Mouse (Mus musculus): Measurements from ENCODE around the gene Cpeb3. TPM values are rescaled to one million over a fixed set of nuclear protein-coding genes. Genes with fewer than 3 reads are reported as not detected.

The Cpeb3 gene
- polyA plus RNA-seq, 1 experiment = 2.6 TPM

GRCm38 (mm10) chr19:37156770-37157336 lies 51.5 kb downstream of the Cpeb3 start:
- TF ChIP-seq MAX (IDR thresholded peaks at IDR 0.05; ENCODE audit: low read depth) = no peak

GRCm38 (mm10) chr19:37156040-37156439 lies 52.4 kb downstream of the Cpeb3 start:
- H3K36me3 ChIP-seq (ENCODE audit: control insufficient read depth, insufficient read depth) = no peaks in the 10 kb centered on the region
- TF ChIP-seq TCF3 (IDR thresholded peaks at IDR 0.05; ENCODE audit: insufficient read length, low read depth) (no peak), USF1 (IDR thresholded peaks at IDR 0.05; ENCODE audit: low read depth) (no peak), MYOD1 (IDR thresholded peaks at IDR 0.05; ENCODE audit: control insufficient read depth in 1 of 3, insufficient read length in 2 of 3, low read depth in 2 of 3) (no peak), REST (IDR thresholded peaks at IDR 0.05; ENCODE audit: insufficient read depth, insufficient read length) (no peak), POLR2A (IDR thresholded peaks at IDR 0.05; ENCODE audit: insufficient read length, low read depth) (no peak), SRF (IDR thresholded peaks at IDR 0.05; ENCODE audit: control insufficient read depth, insufficient read length, low read depth) (no peak), MYOG (IDR thresholded peaks at IDR 0.05; ENCODE audit: control insufficient read depth in 1 of 3, insufficient read depth in 1 of 3, insufficient read length in 2 of 3, low read depth in 2 of 3) (no peak)
- H3K4me2 ChIP-seq (ENCODE audit: low read depth) = no peak overlapping the region
- H3K4me3 ChIP-seq = no peak overlapping the region
- H3K79me2 ChIP-seq (ENCODE audit: control insufficient read depth, insufficient read depth) = no peaks in the 10 kb centered on the region
- no peaks in the 10 kb centered on the region for H3K27me3 ChIP-seq (ENCODE audit: control insufficient read depth, insufficient read depth, insufficient read length)
- no peak overlapping the region for H3ac ChIP-seq (ENCODE audit: control insufficient read depth, insufficient read length)

More at GRCm38 (mm10) chr19:37156770-37157336, 51.5 kb downstream of the Cpeb3 start:
- no peaks in the 10 kb centered on the region for H3K79me2 ChIP-seq (ENCODE audit: control insufficient read depth, insufficient read depth)
- no peak overlapping the region for H3ac ChIP-seq (ENCODE audit: control insufficient read depth, insufficient read length)
- H3K27me3 ChIP-seq (ENCODE audit: control insufficient read depth, insufficient read depth, insufficient read length) = no peaks in the 10 kb centered on the region
- no peaks in the 10 kb centered on the region for H3K36me3 ChIP-seq (ENCODE audit: control insufficient read depth, insufficient read depth)
- no peak overlapping the region for H3K4me3 ChIP-seq
- H3K4me2 ChIP-seq (ENCODE audit: low read depth) = no peak overlapping the region

- H3K36me3 ChIP-seq (ENCODE audit: control insufficient read depth, insufficient read depth) = no peaks in the 10 kb centered on the region
- no peak overlapping the region for H3K4me2 ChIP-seq (ENCODE audit: low read depth)
- H3K27me3 ChIP-seq (ENCODE audit: control insufficient read depth, insufficient read depth, insufficient read length) = no peaks in the 10 kb centered on the region
- no peaks in the 10 kb centered on the region for H3K79me2 ChIP-seq (ENCODE audit: control insufficient read depth, insufficient read depth)
- no peak overlapping the region for H3K4me3 ChIP-seq
- H3ac ChIP-seq (ENCODE audit: control insufficient read depth, insufficient read length) = no peak overlapping the region
- no peak for TF ChIP-seq MYOG (IDR thresholded peaks at IDR 0.05; ENCODE audit: control insufficient read depth in 1 of 3, insufficient read depth in 1 of 3, insufficient read length in 2 of 3, low read depth in 2 of 3)
- TF ChIP-seq TCF3 (IDR thresholded peaks at IDR 0.05; ENCODE audit: insufficient read length, low read depth) = no peak
- TF ChIP-seq REST (IDR thresholded peaks at IDR 0.05; ENCODE audit: insufficient read depth, insufficient read length) = no peak
- TF ChIP-seq POLR2A (IDR thresholded peaks at IDR 0.05; ENCODE audit: insufficient read length, low read depth) = no peak
- TF ChIP-seq E2F4 (IDR thresholded peaks at IDR 0.05; ENCODE audit: insufficient read depth) = no peak
- no peak for TF ChIP-seq POLR2AphosphoS2 (IDR thresholded peaks at IDR 0.05; ENCODE audit: insufficient read length, low read depth)
These were observed 61.3 kb downstream of the Cpeb3 start for GRCm38 (mm10) chr19:37147145-37147544.

DNA sequence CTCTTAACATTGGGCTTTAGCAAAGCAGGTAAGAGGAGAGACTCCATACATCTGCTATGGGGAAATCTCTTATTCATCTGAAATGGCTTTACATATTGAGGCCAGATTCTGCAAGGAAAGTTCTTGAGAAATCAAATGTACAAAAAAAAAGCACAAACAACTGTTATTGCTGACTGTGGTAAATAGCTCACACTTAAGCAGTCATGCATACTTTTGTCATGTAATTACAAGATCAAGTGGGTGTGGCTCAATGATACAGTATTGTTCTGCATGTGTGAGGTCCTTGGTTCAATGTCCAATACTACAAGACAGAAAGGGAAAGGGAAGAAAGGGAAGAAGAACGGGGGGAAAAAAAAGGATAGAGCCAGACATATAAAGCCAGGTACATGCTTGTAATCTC lies 62.6 kb downstream of the Cpeb3 start:
- H3K4me2 ChIP-seq (ENCODE audit: low read depth) = no peak overlapping the region
- H3K4me3 ChIP-seq = no peak overlapping the region
- no peaks in the 10 kb centered on the region for H3K79me2 ChIP-seq (ENCODE audit: control insufficient read depth, insufficient read depth)
- TF ChIP-seq SRF (IDR thresholded peaks at IDR 0.05; ENCODE audit: control insufficient read depth, insufficient read length, low read depth) (no peak), CEBPB (IDR thresholded peaks at IDR 0.05; ENCODE audit: insufficient read depth, poor library complexity, severe bottlenecking) (no peak), MYOG (IDR thresholded peaks at IDR 0.05; ENCODE audit: control insufficient read depth in 1 of 3, insufficient read depth in 1 of 3, insufficient read length in 2 of 3, low read depth in 2 of 3) (no peak)
- no peaks in the 10 kb centered on the region for H3K27me3 ChIP-seq (ENCODE audit: control insufficient read depth, insufficient read depth, insufficient read length)
- H3K36me3 ChIP-seq (ENCODE audit: control insufficient read depth, insufficient read depth) = no peaks in the 10 kb centered on the region
- no peak overlapping the region for H3ac ChIP-seq (ENCODE audit: control insufficient read depth, insufficient read length)

DNA sequence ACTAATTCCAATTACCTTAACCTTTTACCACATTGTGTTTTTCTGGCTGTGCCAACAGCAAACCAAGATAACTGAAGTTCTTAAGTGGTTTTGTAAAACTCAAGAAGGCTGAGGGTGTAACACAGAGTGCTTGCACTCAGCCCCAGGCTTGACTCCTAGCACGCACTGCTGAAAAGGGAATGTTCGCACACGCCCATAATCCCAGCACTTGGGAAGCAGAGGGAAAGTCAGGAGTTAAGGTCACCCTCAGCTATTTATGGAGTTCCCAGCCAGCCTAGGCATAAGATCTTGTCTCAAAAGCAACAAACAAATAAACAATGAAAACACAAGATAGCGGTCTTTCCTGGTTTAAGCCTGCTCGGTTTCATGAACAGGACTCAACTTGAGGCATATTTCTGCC lies 63.0 kb downstream of the Cpeb3 start:
- H3ac ChIP-seq (ENCODE audit: control insufficient read depth, insufficient read length) = no peak overlapping the region
- H3K79me2 ChIP-seq (ENCODE audit: control insufficient read depth, insufficient read depth) = no peaks in the 10 kb centered on the region
- TF ChIP-seq POLR2A (IDR thresholded peaks at IDR 0.05; ENCODE audit: insufficient read length, low read depth) (no peak), SRF (IDR thresholded peaks at IDR 0.05; ENCODE audit: control insufficient read depth, insufficient read length, low read depth) (no peak), POLR2AphosphoS2 (IDR thresholded peaks at IDR 0.05; ENCODE audit: insufficient read length, low read depth) (no peak), REST (IDR thresholded peaks at IDR 0.05; ENCODE audit: insufficient read depth, insufficient read length) (no peak), MYOG (IDR thresholded peaks at IDR 0.05; ENCODE audit: control insufficient read depth in 1 of 3, insufficient read depth in 1 of 3, insufficient read length in 2 of 3, low read depth in 2 of 3) (no peak), TCF3 (IDR thresholded peaks at IDR 0.05; ENCODE audit: insufficient read length, low read depth) (no peak), MYOD1 (IDR thresholded peaks at IDR 0.05; ENCODE audit: control insufficient read depth in 1 of 3, insufficient read length in 2 of 3, low read depth in 2 of 3) (no peak), TCF12 (IDR thresholded peaks at IDR 0.05; ENCODE audit: insufficient read depth, poor library complexity, severe bottlenecking) (no peak), MAX (IDR thresholded peaks at IDR 0.05; ENCODE audit: low read depth) (no peak), E2F4 (IDR thresholded peaks at IDR 0.05; ENCODE audit: insufficient read depth) (no peak)
- no peaks in the 10 kb centered on the region for H3K27me3 ChIP-seq (ENCODE audit: control insufficient read depth, insufficient read depth, insufficient read length)
- no peak overlapping the region for H3K4me3 ChIP-seq
- H3K4me2 ChIP-seq (ENCODE audit: low read depth) = no peak overlapping the region
- no peaks in the 10 kb centered on the region for H3K36me3 ChIP-seq (ENCODE audit: control insufficient read depth, insufficient read depth)
